Mouse (Mus musculus): ENCODE measurements around the gene Map2.

Map2 gene

DNA sequence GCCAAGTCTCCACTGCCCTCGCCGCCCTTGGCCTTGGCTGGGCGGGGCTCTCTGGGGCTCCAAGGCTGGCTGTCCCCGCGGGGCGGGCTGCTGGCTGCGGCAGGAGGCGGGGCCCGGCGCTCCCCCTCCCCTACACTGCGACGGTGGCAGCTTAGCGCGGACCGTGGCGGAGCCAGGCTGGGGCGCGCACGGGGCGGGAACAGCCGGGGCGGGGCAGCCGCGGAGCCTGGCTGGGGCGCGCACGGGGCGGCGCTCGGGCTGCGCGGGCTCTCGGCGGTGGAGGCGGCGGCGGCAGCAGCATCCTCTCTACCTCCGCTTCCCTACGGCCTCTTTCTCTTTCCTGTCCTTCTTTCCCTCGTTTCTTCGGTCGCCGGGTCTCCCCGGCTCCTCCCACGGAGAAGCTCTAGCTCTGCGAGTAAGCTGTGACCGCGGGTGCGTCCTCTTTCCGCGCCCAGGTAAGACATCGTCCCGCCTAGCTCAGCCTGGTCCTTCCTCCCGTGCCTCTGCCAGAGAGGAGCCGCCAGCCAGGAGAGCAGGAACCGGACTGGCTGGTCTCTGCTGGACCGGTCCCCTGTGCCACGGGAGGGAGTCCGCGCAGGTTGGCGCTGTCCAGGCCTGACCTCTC is at the start of gene Map2:
Gene Map2, plus strand, starts transcription at position 233 of the 625 bp plus-strand sequence.
- peak; percentile 56 for DNase-seq (ENCODE audit: low read depth, low spot score)

DNA sequence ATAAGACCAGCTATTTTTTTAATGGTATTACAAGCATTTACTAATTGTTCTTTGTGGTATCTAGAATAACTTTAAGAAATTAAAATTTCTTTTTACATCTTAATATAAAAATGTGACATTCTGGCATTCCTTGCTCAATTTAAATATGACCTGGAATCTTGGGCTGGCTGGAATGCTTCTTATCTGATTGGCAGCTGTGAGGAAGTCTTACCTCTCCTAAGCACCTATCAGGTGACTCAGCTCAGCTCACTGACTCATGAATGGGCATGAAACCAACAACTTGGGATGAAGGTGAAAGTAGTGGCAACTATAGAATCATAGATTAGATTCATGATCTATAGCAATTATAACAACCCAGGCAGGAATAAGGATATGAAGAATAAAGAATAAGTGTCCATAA is 42.1 kb upstream of the Map2 start:
- no peak for DNase-seq (ENCODE audit: low read depth, low spot score)

DNA sequence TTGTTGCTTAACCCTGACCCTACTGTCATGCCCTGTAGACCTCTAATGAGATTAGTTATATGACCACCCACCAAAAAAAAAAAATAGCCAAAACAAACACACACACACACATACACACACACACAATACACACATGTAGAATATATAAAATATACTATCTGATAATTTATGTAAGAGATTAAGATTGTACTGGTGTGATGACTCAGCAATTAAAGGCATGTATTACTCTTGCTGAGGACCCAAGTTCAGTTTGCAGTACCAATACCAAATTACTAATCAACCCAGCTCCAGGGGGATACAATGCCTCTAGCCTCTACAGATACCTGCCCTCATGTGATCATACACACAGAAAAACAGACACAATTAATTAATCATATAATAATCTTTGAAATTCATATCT is 39.7 kb upstream of the Map2 start:
- DNase-seq (ENCODE audit: low read depth, low spot score) = no peak

DNA sequence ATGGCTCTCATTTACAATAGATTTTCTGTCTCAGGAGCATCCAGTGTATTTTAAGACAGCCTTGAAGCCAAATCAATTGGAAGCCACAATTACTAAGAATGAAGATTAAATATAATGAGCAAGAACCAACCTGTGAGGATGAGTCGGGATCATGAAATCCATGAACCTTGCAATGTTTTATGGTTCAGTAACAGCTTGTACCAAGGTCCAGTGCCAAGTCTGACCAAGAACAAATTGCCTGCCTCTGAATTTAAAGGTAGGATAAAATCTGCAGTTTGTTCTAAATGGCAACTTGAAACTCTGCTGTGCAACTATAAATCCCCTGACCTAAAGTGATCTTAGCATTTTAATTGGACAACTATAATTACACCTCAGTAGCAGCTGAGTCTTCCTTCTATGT is 34.4 kb upstream of the Map2 start:
- DNase-seq (ENCODE audit: low read depth, low spot score) = no peak

DNA sequence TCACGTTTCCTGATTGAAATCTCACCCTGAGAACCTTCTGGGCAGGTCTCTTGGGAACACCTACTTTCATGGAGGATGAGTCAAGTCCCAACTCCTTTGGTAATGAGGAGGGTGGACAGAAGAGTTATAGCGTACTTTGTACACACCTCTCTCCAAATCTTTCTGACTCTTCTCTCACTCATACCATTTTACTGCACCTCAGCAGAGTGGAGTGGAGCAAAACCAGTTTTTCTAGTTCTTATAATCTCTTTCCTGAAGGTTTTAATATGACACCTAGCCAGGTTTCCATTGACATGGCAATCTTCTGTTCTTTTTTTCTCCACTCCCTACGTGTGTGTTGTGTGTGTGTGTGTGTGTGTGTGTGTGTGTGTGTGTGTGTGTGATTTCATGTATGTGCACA is 29.9 kb upstream of the Map2 start:
- DNase-seq (ENCODE audit: low read depth, low spot score) = no peak

DNA sequence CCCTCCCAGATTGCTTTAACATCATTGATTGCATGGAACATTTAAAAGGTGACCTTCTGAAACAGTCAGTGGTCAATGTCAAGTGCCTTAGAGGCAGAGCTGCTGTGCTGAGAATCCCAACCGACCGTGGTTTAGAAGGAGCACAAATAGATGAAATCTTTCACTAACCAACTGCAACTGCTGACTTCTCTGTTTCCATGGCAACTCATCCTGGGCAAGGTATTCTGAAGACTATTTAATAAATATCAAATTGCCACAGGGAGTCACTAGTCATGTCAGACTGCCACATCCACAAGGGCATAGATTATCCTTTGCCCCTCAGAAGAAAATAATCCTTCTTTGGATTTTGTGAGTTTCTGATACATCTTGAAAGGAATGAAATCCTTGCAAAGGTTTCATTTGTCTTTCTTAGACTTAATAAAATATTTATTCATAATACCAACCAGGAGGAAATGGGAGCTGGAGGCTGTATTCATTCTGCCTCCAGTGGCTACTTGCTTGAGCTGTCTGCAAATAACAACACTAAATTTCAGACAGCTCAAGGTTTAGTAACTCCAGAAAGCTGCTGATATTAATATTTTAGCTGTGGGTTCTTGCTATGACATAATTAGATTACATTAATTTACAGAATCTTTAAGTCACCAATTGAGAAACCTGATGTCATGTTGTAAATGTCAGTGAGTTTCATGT is 26.1 kb upstream of the Map2 start:
- DNase-seq (ENCODE audit: low read depth, low spot score) = no peak

DNA sequence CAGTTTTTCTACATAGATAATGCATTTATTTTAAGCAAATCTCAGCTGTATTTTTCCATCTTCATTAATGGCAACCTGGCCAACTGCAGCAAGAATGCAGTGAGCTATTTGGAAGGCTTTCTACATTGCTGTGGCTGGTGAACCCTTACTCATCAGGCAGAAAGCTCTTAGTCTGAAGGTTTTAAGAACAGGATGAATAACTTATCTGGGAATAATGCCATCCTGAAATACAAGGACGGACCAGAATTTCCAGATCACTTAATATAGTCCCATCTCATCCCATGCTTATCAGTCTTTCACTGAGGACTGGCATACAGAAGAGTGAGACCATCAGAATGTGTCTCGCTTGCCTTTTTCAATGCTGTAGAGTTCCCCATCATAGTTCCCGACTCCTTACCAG is 24.3 kb upstream of the Map2 start:
- no peak for DNase-seq (ENCODE audit: low read depth, low spot score)

DNA sequence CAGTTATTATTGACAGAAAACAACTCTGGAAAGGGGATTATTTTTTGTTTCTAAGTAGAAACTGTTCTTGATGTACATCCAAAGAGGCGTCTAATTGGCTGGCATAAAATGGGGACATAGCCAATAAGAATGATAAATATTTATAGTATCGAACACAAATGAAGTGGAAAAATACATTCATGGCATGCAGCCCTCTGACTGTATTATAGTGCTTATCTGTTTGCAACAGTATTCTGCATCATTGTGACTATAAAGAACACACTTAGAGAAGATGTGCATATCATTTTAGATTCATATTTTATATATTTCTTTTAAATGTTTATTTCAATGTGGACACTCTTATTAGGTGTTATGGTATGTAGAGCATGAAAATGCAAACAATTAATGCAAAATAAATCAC is 17.9 kb upstream of the Map2 start:
- no peak for DNase-seq (ENCODE audit: low read depth, low spot score)

DNA sequence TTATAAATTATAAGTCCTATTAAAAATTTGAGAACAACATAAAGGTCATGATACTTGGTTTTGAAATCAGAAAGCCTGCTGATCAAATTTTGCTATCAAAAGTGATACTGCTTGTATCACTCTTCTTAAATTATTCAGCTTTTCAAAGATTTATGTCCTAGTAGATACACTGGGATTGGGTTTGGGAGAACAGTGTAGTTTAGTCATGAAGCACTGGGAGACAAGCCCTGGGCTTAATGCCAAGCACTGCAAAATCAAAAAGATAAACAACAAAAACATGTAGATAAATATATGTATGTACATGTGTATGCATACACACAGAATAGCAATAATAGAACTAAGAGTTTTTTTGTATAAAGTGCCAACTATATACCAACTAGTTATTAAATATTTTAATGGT is 17.5 kb upstream of the Map2 start:
- no peak for DNase-seq (ENCODE audit: low read depth, low spot score)

DNA sequence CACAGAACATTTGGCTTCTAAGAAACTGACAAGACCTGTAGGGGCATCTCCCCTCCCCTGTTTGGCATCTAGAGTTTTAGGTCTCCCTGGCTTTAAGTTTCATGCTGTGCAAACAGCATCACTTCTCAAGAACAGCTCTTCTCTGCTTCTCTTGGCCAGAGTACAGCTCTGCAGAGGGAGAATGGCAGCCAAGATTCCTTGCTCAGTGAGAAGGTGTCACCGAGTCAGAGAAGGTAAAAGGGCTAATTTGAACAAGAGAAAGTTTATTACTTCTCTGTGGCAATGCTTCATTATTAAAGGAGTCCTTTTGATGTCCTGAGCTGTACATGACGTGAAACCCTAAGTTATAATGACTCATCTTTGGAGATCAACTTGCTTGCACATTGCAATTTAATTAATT is 10.4 kb upstream of the Map2 start:
- DNase-seq (ENCODE audit: low read depth, low spot score) = no peak

DNA sequence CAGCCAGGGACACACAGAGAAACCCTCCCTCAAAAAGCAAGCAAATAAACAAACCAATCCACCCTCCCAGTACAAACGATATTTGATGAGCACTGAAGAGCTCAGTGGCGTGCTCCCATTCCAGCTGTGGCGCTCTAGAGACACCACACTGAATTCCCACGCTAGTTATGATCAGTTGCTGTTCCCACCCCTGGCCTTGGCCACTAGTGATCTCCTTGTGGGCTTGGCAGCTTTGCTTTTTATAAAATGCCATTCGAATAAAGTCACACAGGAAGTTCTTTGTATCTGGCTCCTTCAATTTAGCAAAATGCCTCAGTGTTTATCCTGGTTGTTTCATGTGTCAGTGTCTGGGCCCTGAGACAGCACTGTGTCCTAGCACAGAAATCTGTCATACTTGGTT is 6.4 kb upstream of the Map2 start:
- DNase-seq (ENCODE audit: low read depth, low spot score) = no peak

DNA sequence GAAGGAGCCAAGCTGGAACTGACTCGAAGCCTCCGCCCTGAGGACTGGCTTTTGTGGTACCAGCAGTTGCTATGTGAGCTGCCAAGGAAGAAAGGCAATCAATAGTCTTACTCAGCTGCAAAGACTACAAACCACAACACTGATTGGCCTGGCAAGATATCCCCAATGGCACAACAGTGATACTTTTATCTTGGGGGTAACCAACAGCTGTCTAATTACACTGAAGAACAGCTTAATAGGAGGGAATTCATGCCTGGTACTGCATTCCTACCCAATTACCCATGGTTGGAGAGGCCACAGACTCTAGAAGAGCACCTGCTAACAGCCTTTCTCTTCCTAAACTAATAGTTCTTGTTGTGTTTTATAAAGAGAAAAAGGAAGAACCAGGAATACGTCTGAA is 2.9 kb upstream of the Map2 start:
- no peak for DNase-seq (ENCODE audit: low read depth, low spot score)

DNA sequence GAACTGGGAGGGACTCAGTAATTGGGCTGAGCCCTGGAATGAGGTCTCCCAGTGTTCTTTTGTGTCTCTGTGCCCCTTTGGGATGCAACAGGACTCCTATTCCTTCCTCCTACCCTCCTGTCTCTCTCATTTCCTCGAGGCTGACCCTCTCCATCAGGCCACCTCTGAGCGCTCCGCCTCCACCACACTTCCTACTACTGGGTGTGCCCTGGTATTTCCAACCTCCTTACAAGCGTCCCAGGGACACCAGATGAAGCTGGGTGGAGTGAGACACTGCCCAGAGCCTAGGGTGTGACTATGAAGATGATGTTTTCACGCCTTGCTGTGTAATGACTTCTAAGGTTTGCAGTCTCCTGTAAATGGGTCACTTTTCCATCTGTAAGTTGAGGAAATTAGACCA is 1.4 kb upstream of the Map2 start:
- no peak for DNase-seq (ENCODE audit: low read depth, low spot score)

DNA sequence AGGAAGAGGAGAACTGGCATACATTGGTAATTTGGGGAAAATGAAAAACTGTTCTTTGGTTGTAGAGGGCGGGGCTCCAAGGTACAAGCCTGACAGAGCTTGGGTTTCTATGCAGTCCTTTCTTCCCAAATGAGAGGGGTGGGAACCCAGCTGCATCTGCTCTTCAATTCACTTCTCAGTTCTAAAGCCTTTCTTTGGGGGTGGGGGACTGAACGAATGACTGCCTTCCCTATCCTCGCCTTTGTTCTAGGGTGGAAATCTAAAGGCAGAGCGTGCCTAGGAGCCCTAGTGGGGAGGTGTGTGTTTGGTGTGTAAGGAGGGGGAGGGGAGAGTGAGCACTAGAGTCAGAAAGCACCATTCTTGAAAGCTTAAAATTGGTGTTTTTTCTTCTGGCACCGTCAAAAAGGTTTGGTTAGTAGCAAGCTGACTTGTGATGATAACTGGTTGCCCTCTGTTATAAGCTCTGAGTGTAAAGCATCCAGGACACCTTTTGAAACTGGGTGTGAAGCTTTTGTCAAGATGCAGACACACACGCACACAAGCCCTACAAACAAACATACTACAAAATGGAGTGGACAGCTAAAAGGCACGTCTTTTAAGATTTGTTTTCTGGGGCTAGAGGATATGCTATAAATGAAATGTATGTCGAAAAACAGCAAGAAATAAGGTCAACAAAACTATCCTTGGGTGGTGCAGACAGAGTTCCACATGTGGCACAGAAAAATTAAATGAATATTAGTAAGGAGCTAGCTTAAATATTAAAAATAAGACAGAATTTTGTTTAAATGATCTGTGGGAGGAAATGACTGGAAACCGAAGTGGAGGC is 1.2 kb downstream of the Map2 start:
- no peak for DNase-seq (ENCODE audit: low read depth, low spot score)

DNA sequence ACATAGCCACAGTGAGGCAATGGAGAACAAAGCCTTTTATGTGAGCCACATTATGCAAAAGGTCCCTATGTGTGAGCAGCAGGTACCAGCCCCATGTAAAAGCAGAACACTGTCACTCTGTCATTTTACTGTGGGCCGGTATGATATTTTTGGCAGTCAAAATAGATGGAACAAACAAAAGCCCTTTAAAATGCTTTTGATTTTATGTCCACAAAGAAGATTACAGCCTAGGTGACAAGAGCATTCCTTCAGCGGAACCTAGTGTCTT is 1.7 kb downstream of the Map2 start:
- no peak for DNase-seq (ENCODE audit: low read depth, low spot score)

DNA sequence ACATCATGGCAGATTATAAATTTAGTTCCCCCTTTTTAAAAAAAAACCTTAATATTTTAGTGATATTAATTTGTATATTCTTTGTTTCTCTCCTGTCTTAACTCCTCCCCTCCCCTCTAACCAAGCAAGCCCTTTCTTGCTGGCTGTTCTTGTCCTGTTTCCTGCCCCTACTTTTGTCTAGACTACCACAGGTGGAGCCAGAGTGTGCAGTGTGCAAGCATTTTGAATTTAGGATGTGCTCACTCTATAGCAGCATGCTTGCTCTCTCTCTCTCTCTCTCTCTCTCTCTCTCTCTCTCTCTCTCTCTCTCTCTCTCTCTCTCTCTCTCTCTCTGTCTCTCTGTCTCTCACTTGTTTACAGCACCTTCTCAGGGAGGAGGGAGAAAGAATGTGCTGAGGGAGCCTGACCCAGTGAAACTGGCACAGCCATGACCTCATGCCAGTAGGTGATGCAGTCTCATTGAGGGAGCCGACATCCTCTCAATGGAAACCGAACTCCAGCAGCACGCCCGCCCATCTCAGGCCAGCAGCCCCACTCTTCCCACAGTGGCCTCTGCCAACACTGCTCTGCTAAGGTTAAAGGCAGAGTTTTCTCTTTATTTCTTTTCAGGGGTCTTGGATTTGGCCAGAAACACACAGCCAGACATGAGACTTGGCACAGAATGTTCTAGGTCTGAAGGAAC is 2.6 kb downstream of the Map2 start:
- no peak for DNase-seq (ENCODE audit: low read depth, low spot score)

DNA sequence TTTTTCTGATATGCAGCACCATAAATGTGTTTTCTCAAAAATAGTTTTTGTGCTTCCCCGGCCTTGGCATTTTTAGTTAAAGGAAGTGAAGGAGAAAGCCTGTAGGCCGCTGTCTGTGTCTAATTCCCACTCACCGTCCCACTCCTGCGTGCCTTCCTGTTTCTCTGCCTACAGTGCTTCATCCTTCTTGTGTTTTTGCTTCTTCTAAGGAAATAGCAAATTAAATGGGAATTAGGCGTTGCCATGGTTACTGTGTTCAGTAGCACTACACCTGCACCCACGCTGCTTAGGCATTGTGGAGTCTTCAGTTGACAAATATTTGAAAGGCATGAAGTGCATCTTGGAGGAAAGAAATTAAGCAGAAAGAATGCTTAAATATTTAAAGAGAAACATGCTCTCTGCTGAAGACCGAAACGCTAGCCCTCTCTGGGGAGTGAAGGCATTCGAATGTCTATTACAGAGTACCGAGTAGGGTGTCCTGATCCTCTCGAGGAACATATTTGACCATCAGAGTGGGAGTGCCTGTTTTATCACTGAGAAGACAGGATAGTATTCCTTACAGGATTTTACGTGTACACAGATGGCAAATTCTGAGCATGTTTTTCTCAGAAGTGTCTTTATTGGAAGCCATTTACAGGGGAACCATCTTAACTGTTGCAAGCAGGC is 12.1 kb downstream of the Map2 start:
- no peak for DNase-seq (ENCODE audit: low read depth, low spot score)

DNA sequence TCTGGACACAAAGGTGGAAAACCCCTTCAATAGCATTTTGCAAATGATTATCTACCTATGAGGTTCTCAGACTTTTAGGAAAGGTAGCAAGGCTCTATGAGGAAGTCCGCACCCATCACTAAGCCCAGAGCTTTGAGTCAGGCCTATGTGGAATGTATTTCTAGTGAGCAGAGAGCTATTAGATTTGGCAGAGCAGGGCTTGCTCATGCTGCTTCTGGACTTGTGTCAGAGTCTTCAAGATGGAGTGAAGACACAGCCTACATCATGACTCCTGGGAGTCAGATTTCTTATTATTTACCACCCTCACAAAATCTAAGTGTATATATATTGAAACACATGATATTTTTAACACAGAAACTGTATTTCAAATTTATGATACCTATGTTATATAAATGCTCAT is 17.3 kb downstream of the Map2 start:
- DNase-seq (ENCODE audit: low read depth, low spot score) = no peak

DNA sequence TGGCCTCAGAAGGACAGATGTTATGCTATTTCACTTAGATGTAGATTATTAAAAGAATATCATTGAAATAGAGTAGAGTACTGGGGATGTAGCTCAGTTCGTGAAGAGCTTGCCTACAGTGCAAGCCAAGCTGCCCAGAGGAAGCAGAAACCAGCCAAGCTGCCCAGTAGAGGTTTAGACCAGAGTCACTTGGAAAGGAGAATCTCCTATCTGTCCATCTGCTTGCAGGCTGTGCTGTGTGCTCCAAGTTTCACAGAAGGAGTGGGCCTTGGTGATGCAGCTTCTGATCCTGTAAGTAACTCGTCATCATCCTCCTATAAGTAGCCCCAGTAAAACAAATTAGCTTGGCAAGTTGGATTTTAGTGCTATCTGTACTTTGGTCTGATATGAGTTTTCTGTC is 17.8 kb downstream of the Map2 start:
- no peak for DNase-seq (ENCODE audit: low read depth, low spot score)

DNA sequence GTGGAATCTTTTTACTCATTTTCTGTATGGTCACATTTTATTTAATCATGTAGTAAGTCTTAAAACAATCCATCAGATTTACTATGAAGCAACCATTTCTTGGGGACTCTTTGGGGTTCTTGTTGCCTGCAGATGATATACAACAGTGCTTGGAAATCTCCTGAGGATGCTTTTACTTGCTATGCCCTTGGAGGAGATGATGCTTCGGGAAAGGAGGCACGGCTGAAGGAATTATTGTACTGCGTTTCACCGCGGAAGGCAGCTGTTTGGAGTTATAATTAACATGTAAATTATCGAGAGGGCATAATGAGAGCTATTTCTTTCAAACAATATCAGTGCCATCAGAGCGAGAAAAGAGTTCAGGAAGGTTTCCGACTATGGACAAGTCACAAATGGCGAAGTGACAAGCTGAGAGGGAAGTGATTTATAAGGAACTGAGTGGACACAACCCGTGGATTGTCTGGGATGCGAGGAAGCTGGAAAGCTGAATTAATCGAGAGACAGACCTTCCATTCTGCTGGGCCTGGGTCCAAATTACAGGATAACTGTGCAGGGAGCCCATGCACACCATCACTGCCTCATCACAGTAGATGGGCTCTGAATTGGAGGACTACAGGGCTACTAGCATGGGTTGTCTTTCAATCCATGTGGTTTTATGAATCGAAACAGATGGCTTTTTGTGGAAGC is 20.1 kb downstream of the Map2 start:
- DNase-seq (ENCODE audit: low read depth, low spot score) = no peak

DNA sequence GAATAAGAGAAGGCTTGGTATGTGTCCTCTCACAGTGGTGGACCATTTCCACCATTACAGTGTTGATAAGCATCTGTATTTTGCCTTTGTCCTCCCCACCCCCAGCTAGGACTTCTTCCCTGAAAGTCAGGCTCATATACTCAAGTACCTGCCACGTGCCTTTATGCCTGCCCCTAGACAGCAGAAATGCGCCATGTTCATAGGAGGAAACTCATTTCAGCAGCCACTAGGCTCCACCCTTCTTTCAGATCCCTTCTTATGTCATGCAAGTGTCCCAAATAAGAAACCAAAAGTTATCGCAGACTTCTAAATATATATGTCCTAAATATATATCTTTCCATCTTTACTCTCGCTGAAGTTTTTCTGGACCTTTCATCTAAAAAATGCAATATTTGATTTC is 21.2 kb downstream of the Map2 start:
- no peak for DNase-seq (ENCODE audit: low read depth, low spot score)

DNA sequence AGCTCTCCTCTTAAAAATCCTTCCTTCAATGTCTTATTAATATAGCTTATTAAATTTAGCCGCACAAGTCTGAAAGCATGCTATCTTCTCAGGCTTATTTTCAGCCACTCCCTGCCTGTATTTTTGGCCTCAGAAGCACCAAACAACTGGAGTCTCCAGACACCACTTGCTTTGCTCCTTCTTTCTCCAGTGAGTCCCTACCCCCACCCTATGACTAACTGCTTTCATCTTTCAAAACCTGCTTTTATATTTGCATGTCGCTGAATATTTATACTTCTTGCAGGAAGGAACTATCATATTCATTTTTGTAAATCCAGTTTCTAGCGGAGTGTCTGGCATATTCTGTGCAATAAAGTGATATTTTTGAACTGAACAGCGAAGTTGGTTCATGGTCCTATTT is 21.6 kb downstream of the Map2 start:
- no peak for DNase-seq (ENCODE audit: low read depth, low spot score)

All from embryo, embryonic 11.5 days (tissue).